Mouse (Mus musculus) liver, embryonic 16.5 days (tissue): ENCODE measurements around the gene Tmprss11f. TPM values are rescaled to one million over a fixed set of nuclear protein-coding genes. Genes with fewer than 3 reads are reported as not detected.
"Not testable (repeated sequence)": the region's sequence is repeated elsewhere in the genome, so short reads cannot be mapped to it uniquely, and the experiment has no call there.

ENCODE experiments used
- ATAC-seq: fragments of 200-750 bp; cut with Nextera tagmentation; 2 replicates; pipeline ENCODE4 v1.8.0; 2017; ENCODE audit warnings: low read depth, mild to moderate bottlenecking, moderate number of reproducible peaks, moderate library complexity
- H3K27ac ChIP-seq: fragments of 300-500 bp; sonication (generic); 2 replicates; pipeline ENCODE4 v1.5.1; 2014; ENCODE audit warnings: mild to moderate bottlenecking, low read length
- H3K27me3 ChIP-seq: fragments of 300-500 bp; sonication (generic); 2 replicates; pipeline ENCODE4 v1.6.1; 2014; ENCODE audit warnings: low read depth, low read length, mixed read lengths; ENCODE audit not compliant: control insufficient read depth, insufficient read depth
- H3K36me3 ChIP-seq: fragments of 300-500 bp; sonication (generic); 2 replicates; pipeline ENCODE4 v1.6.1; 2014; ENCODE audit warnings: mild to moderate bottlenecking; ENCODE audit not compliant: control insufficient read depth, insufficient read depth
- H3K4me1 ChIP-seq: fragments of 300-500 bp; sonication (generic); 2 replicates; pipeline ENCODE4 v1.6.1; 2014; ENCODE audit warnings: low read depth, low read length, mixed read lengths; ENCODE audit not compliant: control insufficient read depth
- H3K4me2 ChIP-seq: fragments of 300-500 bp; sonication (generic); 2 replicates; pipeline ENCODE4 v1.6.1; 2014; ENCODE audit warnings: low read depth, low read length, mixed read lengths
- H3K4me3 ChIP-seq: fragments of 300-500 bp; sonication (generic); 2 replicates; pipeline ENCODE4 v1.5.1; 2014; ENCODE audit warnings: low read depth, mild to moderate bottlenecking, low read length
- H3K9ac ChIP-seq: fragments of 300-500 bp; sonication (generic); 2 replicates; pipeline ENCODE4 v1.6.1; 2014; ENCODE audit warnings: low read depth, low read length
- H3K9me3 ChIP-seq: fragments of 300-500 bp; sonication (generic); replicated peaks from 2 replicates; pipeline ENCODE4 v1.6.1; 2016; ENCODE audit warnings: low read length; ENCODE audit not compliant: control insufficient read depth
- WGBS: fragments of 180-500 bp; shearing (Covaris S2); extraction: QIAGEN DNeasy Blood & Tissue Kit; methylation state at CpG from one replicate; pipeline ENCODE4 v1.1.7; 2014; ENCODE audit not compliant: insufficient replicate concordance; 5-methylcytosine and 5-hydroxymethylcytosine counted together
- polyA plus RNA-seq: library from polyadenylated mRNA; unstranded; fragments of >200 nt; fragmentation: Nextera tagmentation; extraction: Ambion mirVana; gene quantifications from 2 replicates; pipeline ENCODE4 v1.2.1, GENCODE M21; 2015

The Tmprss11f gene
- not detected in 2 replicates for polyA plus RNA-seq

DNA sequence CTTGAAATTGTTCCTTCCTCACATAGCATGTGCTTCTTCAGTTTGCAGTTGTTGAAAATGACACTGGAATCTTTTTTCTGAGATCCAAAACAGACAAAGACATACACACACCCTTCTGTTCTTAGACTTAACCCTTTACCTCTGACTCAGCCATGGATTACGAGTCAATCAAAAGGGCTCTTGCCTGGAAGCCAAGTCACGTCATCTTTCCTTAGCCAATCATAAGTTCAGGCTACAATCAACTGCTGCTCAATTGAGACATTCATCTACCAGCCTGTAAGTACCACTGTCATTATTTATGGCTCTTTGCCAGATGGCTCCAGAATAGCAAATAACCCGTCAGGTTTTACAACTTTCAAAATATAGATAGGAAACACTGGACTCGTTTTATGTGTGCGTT, at the start of gene Tmprss11f:
Tmprss11f (minus strand) TSS at position 101 of the 400 bp plus-strand sequence.
- no peak for ATAC-seq
- WGBS, result 54% methylated on average over 5 of the region's 5 CpGs
- no peak within 1 kb of the TSS for H3K4me2 ChIP-seq
- H3K27me3 ChIP-seq, result no peaks in the 10 kb centered on the region
- H3K4me3 ChIP-seq, result no peak within 1 kb of the TSS
- no peaks in the 10 kb centered on the region for H3K4me1 ChIP-seq
- no peaks in the 10 kb centered on the region for H3K9me3 ChIP-seq
- H3K27ac ChIP-seq, result no peak within 1 kb of the TSS
- no peak within 1 kb of the TSS for H3K9ac ChIP-seq
- H3K36me3 ChIP-seq, result no peaks in the 10 kb centered on the region

DNA sequence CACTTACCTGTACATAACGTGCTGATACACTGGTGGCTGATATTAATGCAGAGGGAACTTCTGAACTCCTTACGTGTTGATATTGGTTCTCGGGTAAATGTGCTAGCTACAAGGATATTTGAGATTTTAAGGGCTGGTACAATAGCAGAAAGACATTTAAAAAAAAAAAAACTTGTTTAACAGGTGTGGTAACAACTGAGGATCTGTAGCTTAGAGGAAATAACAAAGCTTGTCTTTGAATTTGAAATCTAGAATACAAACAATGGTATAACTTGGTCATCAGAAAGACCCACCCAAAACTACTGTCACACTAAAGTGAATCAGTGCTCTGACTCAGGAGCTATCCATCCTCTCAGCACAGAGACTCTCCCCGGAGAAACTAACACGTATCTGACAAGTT, 44.0 kb upstream of the Tmprss11f start, which contains the start of gene Tmprss11b:
Tmprss11b (minus strand) TSS at position 101 of the 400 bp plus-strand sequence.
- Histone ChIP-seq H3K9me3 (no peaks in the 10 kb centered on the region), H3K27me3 (no peaks in the 10 kb centered on the region), H3K27ac (no peak within 1 kb of the TSS), H3K36me3 (no peaks in the 10 kb centered on the region), H3K9ac (no peak within 1 kb of the TSS), H3K4me1 (no peaks in the 10 kb centered on the region), H3K4me3 (no peak within 1 kb of the TSS), H3K4me2 (no peak within 1 kb of the TSS)
- WGBS, result 52% methylated on average over 5 of the region's 5 CpGs
- ATAC-seq, result no peak

DNA sequence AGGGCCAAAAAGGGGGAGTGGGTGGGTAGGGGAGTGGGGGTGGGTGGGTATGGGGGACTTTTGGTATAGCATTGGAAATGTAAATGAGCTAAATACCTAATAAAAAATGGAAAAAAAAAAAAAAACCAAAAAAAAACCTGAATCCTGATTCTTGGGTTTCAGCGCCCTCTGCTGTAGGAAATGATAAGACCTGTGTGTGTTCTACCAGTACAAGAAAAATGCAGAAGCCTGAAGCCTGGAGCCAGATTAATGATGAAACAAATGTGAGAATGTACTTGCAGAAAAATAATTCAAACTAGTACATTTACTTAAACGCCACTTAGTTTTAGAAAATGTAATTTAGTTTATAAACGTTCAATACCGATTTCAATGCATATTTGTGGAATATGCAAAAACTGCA, 17.0 kb upstream of the Tmprss11f start:
- ATAC-seq, H3K27me3 ChIP-seq, H3K27ac ChIP-seq, H3K4me3 ChIP-seq, H3K4me1 ChIP-seq, H3K9ac ChIP-seq, H3K9me3 ChIP-seq, H3K36me3 ChIP-seq, H3K4me2 ChIP-seq: not testable (repeated sequence)
- 25% methylated on average over 4 of the region's 4 CpGs for WGBS

DNA sequence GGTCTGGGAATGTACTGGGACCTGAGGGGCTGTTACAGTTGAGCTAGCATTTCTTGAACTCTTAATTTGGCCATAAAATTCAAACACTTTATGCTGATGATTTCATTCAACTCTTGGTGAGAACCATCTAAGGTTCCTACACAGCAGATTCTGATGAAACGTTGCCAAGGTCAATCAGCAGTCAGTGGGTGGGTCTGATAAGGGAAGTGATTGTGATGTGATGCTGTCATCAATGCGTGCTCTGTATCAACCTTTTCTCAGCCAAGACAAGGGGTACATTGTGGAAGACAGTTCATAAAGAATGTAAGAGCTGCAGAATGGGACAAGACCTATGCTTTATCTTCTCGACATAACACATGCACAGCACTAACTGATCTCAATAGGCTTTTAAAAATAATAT, 8.6 kb upstream of the Tmprss11f start:
- no peak overlapping the region for H3K27ac ChIP-seq
- no peaks in the 10 kb centered on the region for H3K4me1 ChIP-seq
- H3K4me3 ChIP-seq, result no peak overlapping the region
- WGBS, result 43% methylated on average over 3 of the region's 3 CpGs
- ATAC-seq, result no peak
- no peaks in the 10 kb centered on the region for H3K9me3 ChIP-seq
- no peaks in the 10 kb centered on the region for H3K27me3 ChIP-seq
- H3K9ac ChIP-seq, result no peak overlapping the region
- H3K36me3 ChIP-seq, result no peaks in the 10 kb centered on the region
- no peak overlapping the region for H3K4me2 ChIP-seq

DNA sequence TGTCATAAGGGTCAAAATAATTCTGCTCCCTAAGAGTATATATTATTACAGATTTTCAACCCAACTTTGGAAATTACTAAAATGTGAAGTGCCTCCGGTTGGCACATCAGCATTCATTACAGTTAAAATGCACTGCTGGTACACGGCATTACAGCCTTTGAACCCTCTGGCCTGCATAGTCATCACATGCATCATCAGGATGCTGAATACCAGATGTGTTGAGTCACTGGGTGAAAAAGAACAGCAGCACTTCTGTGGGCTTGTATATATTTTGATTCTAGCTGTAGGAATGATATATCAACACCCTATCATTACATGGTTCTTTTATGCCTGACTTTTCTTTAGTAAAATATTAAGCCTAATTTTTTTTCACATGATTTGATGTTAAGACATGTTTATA, 1.5 kb downstream of the Tmprss11f start:
- Histone ChIP-seq H3K4me2 (no peak overlapping the region), H3K27me3 (no peaks in the 10 kb centered on the region)

DNA sequence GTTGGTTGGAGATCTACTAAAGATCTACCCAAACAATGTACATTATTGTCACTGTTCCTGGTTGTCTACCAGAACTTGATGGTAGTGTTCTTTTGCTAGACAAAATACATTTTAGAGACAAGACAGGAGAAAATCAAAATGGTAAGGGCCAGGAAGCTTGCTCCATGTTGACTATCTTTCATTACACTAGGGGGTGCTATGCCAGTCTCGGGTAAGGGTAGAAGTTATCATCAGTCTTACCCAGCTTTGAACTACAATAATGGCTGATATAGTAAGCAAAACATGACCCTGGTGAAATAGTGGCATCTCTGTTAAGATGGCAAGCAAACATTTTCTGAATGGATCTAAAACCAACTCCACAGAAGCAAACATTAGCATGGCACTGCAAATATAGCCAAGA, 10.4 kb downstream of the Tmprss11f start:
- Histone ChIP-seq H3K9ac (no peak overlapping the region), H3K36me3 (no peaks in the 10 kb centered on the region), H3K4me1 (no peaks in the 10 kb centered on the region), H3K27ac (no peak overlapping the region), H3K4me3 (no peak overlapping the region), H3K9me3 (no peaks in the 10 kb centered on the region), H3K27me3 (no peaks in the 10 kb centered on the region), H3K4me2 (no peak overlapping the region)
- ATAC-seq, result no peak
- 51% methylated on average over 1 of the region's 1 CpGs for WGBS

More for the DNA sequence above, 1.5 kb downstream of the Tmprss11f start:
- Histone ChIP-seq H3K27ac (no peak overlapping the region), H3K9ac (no peak overlapping the region), H3K4me3 (no peak overlapping the region), H3K4me1 (no peaks in the 10 kb centered on the region), H3K9me3 (no peaks in the 10 kb centered on the region), H3K36me3 (no peaks in the 10 kb centered on the region)
- WGBS, result 58% methylated on average over 2 of the region's 2 CpGs
- no peak for ATAC-seq

DNA sequence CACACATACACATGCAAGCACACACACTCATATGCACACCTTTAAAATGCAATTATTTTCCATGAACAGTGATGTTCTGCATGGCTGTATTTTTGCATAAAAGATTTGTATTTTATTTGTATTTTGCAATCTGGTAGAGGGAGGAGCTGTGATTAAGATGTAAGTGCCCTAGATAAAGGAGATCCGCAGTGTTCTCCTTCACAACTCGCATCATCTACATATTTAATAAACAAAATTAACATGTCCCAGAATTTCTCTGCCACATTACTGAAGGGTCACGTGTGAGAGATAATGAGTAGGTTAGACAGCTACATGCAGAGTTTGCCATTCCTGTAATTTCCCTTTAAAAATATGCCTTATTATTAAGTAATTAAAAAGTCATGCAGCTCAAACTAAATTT, 46.3 kb downstream of the Tmprss11f start:
- no peak overlapping the region for H3K27ac ChIP-seq
- no peaks in the 10 kb centered on the region for H3K9me3 ChIP-seq
- H3K4me2 ChIP-seq, result no peak overlapping the region
- 68% methylated on average over 3 of the region's 3 CpGs for WGBS
- no peak for ATAC-seq
- H3K27me3 ChIP-seq, result no peaks in the 10 kb centered on the region
- no peaks in the 10 kb centered on the region for H3K4me1 ChIP-seq
- no peak overlapping the region for H3K4me3 ChIP-seq
- H3K9ac ChIP-seq, result no peak overlapping the region
- no peaks in the 10 kb centered on the region for H3K36me3 ChIP-seq

DNA sequence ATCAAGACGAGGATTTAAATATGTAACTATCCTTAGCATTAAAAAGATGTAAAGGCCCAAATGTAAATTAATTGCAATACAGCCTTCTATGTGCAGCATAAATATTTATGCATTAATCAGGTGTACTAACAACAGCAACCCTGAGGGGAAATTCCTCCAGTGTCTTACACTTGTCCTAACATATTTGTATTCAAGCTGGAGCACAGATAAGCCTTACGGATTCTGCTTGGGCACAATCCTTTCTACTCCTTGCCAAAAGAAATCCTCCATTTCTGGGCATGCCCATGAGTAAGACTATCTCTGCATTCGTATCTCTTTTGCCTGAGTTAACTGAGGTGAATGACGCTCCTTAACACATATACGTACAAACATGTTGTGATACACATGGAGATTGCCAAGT, 49.6 kb downstream of the Tmprss11f start:
- 68% methylated on average over 5 of the region's 5 CpGs for WGBS
- H3K4me2 ChIP-seq, result no peak overlapping the region
- no peak overlapping the region for H3K9ac ChIP-seq
- peaks cover 2% of the 10 kb centered on the region; the same call in 1 of the 2 replicates for H3K9me3 ChIP-seq
- no peaks in the 10 kb centered on the region for H3K4me1 ChIP-seq
- H3K4me3 ChIP-seq, result no peak overlapping the region
- H3K27ac ChIP-seq, result no peak overlapping the region
- no peak for ATAC-seq
- H3K27me3 ChIP-seq, result no peaks in the 10 kb centered on the region
- no peaks in the 10 kb centered on the region for H3K36me3 ChIP-seq

DNA sequence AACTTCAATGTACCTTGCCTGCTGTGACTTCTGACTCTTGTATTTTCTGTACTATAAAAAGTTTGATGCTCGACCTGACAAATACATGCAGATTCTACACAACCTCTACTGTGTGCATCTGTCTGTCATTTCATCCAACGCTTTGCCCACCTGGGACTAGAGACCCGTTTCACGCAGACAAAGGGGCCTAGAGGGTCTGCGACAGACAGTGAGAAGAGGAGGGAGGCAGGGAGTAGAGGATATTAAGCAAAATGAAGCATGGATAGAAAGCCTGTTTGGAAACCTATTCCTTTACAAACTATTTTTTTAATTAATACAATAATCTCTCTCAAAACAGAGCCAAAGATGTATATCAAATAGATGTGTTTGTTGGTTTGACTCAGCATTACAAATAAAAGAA, 50.2 kb downstream of the Tmprss11f start:
- Histone ChIP-seq H3K9me3 (peaks cover 2% of the 10 kb centered on the region; the same call in 1 of the 2 replicates), H3K36me3 (no peaks in the 10 kb centered on the region), H3K9ac (no peak overlapping the region), H3K27me3 (no peaks in the 10 kb centered on the region), H3K27ac (no peak overlapping the region), H3K4me3 (no peak overlapping the region), H3K4me2 (no peak overlapping the region), H3K4me1 (no peaks in the 10 kb centered on the region)
- 49% methylated on average over 5 of the region's 5 CpGs for WGBS
- ATAC-seq, result no peak
